Mouse (Mus musculus): Measurements from ENCODE around the gene Slc48a1. TPM values are rescaled to one million over a fixed set of nuclear protein-coding genes. Genes with fewer than 3 reads are reported as not detected.

Slc48a1 gene
- polyA plus RNA-seq, 2 experiments: 35.0 to 73.9 TPM

GRCm38 (mm10) chr15:97782749-97783105, 4.4 kb downstream of the Slc48a1 start:
- TF ChIP-seq EP300 (IDR thresholded peaks at IDR 0.05; ENCODE audit: low read depth) (no peak), CTCF (IDR thresholded peaks at IDR 0.05; ENCODE audit: low read depth) (peak; percentile 90)
- Histone ChIP-seq H3K4me2 (ENCODE audit: low read depth) (peak overlapping the region; percentile 18), H3K4me3 (ENCODE audit: insufficient read depth in 1 of 2, low read depth in 2 of 2, low read length in 2 of 2) (peak overlapping the region in 1 of 2 experiments; percentile 6; a peak in 1 of 4 replicates), H3K27me3 (ENCODE audit: control insufficient read depth, insufficient read depth, low read length) (peaks cover 8% of the 10 kb centered on the region), H3K36me3 (replicated peaks; ENCODE audit: control insufficient read depth, insufficient read depth, low read depth) (no peaks in the 10 kb centered on the region), H3K27ac (no peak overlapping the region), H3K9me3 (ENCODE audit: control insufficient read depth, low read length) (no peaks in the 10 kb centered on the region), H3K4me1 (replicated peaks; ENCODE audit: control insufficient read depth in 2 of 2, insufficient read depth in 2 of 2, low read length in 1 of 2) (peaks cover 23 to 34% of the 10 kb centered on the region in 2 experiments), H3K9ac (replicated peaks) (no peak overlapping the region)
- under 1% methylated on average over 9 of the region's 9 CpGs for WGBS (ENCODE audit: insufficient replicate concordance)
- DNase-seq (ENCODE audit: low read depth in 3 of 3, low spot score in 3 of 3): peak in 2 of 3 experiments; percentile 49 to 52
- ATAC-seq (ENCODE audit: insufficient read depth): no peak

GRCm38 (mm10) chr15:97784092-97784559, 5.8 kb downstream of the Slc48a1 start:
- Histone ChIP-seq H3K4me3 (ENCODE audit: insufficient read depth in 1 of 2, low read depth in 2 of 2, low read length in 2 of 2) (peak overlapping the region; percentile 83 to 91), H3K27me3 (ENCODE audit: control insufficient read depth, insufficient read depth, low read length) (peaks cover 8% of the 10 kb centered on the region), H3K36me3 (replicated peaks; ENCODE audit: control insufficient read depth, insufficient read depth, low read depth) (no peaks in the 10 kb centered on the region), H3K4me1 (replicated peaks; ENCODE audit: control insufficient read depth in 2 of 2, insufficient read depth in 2 of 2, low read length in 1 of 2) (peaks cover 25 to 35% of the 10 kb centered on the region in 2 experiments), H3K4me2 (ENCODE audit: low read depth) (peak overlapping the region; percentile 74), H3K27ac (peak overlapping the region; percentile 96), H3K9me3 (ENCODE audit: control insufficient read depth, low read length) (no peaks in the 10 kb centered on the region), H3K9ac (replicated peaks) (peak overlapping the region; percentile 89)
- DNase-seq (ENCODE audit: low read depth in 3 of 3, low spot score in 3 of 3) (peak; percentile 76 to 79 (median 77)), ATAC-seq (ENCODE audit: insufficient read depth) (peak; percentile 80)
- TF ChIP-seq CTCF (IDR thresholded peaks at IDR 0.05; ENCODE audit: low read depth): peak; percentile 95
- TF ChIP-seq EP300 (IDR thresholded peaks at IDR 0.05; ENCODE audit: low read depth): no peak
- WGBS (ENCODE audit: insufficient replicate concordance): 2% methylated on average over 39 of the region's 39 CpGs

- Histone ChIP-seq H3K4me3 (ENCODE audit: insufficient read depth in 1 of 2, low read depth in 2 of 2, low read length in 2 of 2) (peak overlapping the region; percentile 83 to 91), H3K4me2 (ENCODE audit: low read depth) (peak overlapping the region; percentile 74), H3K9me3 (ENCODE audit: control insufficient read depth, low read length) (no peaks in the 10 kb centered on the region), H3K4me1 (replicated peaks; ENCODE audit: control insufficient read depth in 2 of 2, insufficient read depth in 2 of 2, low read length in 1 of 2) (peaks cover 25 to 35% of the 10 kb centered on the region in 2 experiments), H3K27ac (peak overlapping the region; percentile 96), H3K9ac (replicated peaks) (peak overlapping the region; percentile 89), H3K27me3 (ENCODE audit: control insufficient read depth, insufficient read depth, low read length) (peaks cover 8% of the 10 kb centered on the region), H3K36me3 (replicated peaks; ENCODE audit: control insufficient read depth, insufficient read depth, low read depth) (no peaks in the 10 kb centered on the region)
- no peak for TF ChIP-seq CTCF (IDR thresholded peaks at IDR 0.05; ENCODE audit: low read depth)
- no peak for TF ChIP-seq EP300 (IDR thresholded peaks at IDR 0.05; ENCODE audit: low read depth)
- DNase-seq (ENCODE audit: low read depth in 3 of 3, low spot score in 3 of 3) (no peak), ATAC-seq (ENCODE audit: insufficient read depth) (peak; percentile 60)
- WGBS (ENCODE audit: insufficient replicate concordance): 5% methylated on average over 44 of the region's 45 CpGs
Observed at GRCm38 (mm10) chr15:97784561-97785161, 6.3 kb downstream of the Slc48a1 start.

- WGBS (ENCODE audit: insufficient replicate concordance): 26% methylated on average over 9 of the region's 9 CpGs
- DNase-seq (ENCODE audit: low read depth in 3 of 3, low spot score in 3 of 3): peak; percentile 73 to 78 (median 74)
- Histone ChIP-seq H3K36me3 (replicated peaks; ENCODE audit: control insufficient read depth, insufficient read depth, low read depth) (no peaks in the 10 kb centered on the region; the same call in 1 of the 2 replicates), H3K9ac (replicated peaks) (peak overlapping the region; percentile 89), H3K27me3 (ENCODE audit: control insufficient read depth, insufficient read depth, low read length) (peaks cover 8% of the 10 kb centered on the region), H3K9me3 (ENCODE audit: control insufficient read depth, low read length) (no peaks in the 10 kb centered on the region), H3K4me1 (replicated peaks; ENCODE audit: control insufficient read depth in 2 of 2, insufficient read depth in 2 of 2, low read length in 1 of 2) (peaks cover 25 to 35% of the 10 kb centered on the region in 2 experiments), H3K4me3 (ENCODE audit: insufficient read depth in 1 of 2, low read depth in 2 of 2, low read length in 2 of 2) (peak overlapping the region; percentile 83 to 91), H3K4me2 (ENCODE audit: low read depth) (peak overlapping the region; percentile 74), H3K27ac (peak overlapping the region; percentile 96)
- TF ChIP-seq CTCF (IDR thresholded peaks at IDR 0.05; ENCODE audit: low read depth): peak; percentile 63
- TF ChIP-seq EP300 (IDR thresholded peaks at IDR 0.05; ENCODE audit: low read depth): peak; percentile 60
- ATAC-seq (ENCODE audit: insufficient read depth): peak; percentile 78
Observed at GRCm38 (mm10) chr15:97785731-97786411, 7.6 kb downstream of the Slc48a1 start.

Measured in liver, embryonic 14.5 days (tissue).